Mouse (Mus musculus): ENCODE results near the gene Wfdc1.

The Wfdc1 gene

GRCm38 (mm10) chr8:119691989-119692388, 25.8 kb downstream of the Wfdc1 start:
- no peak for DNase-seq (ENCODE audit: low spot score)

- no peak for DNase-seq (ENCODE audit: low spot score)
These were observed 28.5 kb downstream of the Wfdc1 start for GRCm38 (mm10) chr8:119694696-119695095.

GRCm38 (mm10) chr8:119697163-119697562, 31.0 kb downstream of the Wfdc1 start:
- no peak for DNase-seq (ENCODE audit: low spot score)

- DNase-seq (ENCODE audit: low spot score) = peak; percentile 36
These were observed 32.8 kb downstream of the Wfdc1 start for GRCm38 (mm10) chr8:119698960-119699359.

GRCm38 (mm10) chr8:119699549-119700134, 33.5 kb downstream of the Wfdc1 start, which contains the start of gene Atp2c2:
Gene Atp2c2 (plus strand): TSS chr8:119700009.
- DNase-seq (ENCODE audit: low spot score) = no peak

GRCm38 (mm10) chr8:119702965-119703364, 36.8 kb downstream of the Wfdc1 start:
- DNase-seq (ENCODE audit: low spot score) = peak; percentile 17

GRCm38 (mm10) chr8:119707146-119707545, 41.0 kb downstream of the Wfdc1 start:
- DNase-seq (ENCODE audit: low spot score) = no peak

- DNase-seq (ENCODE audit: low spot score) = no peak
These were observed 42.3 kb downstream of the Wfdc1 start for GRCm38 (mm10) chr8:119708471-119708870.

- no peak for DNase-seq (ENCODE audit: low spot score)
These were observed 42.9 kb downstream of the Wfdc1 start for GRCm38 (mm10) chr8:119708878-119709702.

- no peak for DNase-seq (ENCODE audit: low spot score)
These were observed 43.5 kb downstream of the Wfdc1 start for GRCm38 (mm10) chr8:119709703-119710093.

- DNase-seq (ENCODE audit: low spot score) = no peak
These were observed 46.1 kb downstream of the Wfdc1 start for GRCm38 (mm10) chr8:119712226-119712625.

- no peak for DNase-seq (ENCODE audit: low spot score)
These were observed 47.3 kb downstream of the Wfdc1 start for GRCm38 (mm10) chr8:119713421-119713820.

GRCm38 (mm10) chr8:119715221-119715620, 49.1 kb downstream of the Wfdc1 start:
- DNase-seq (ENCODE audit: low spot score) = peak; percentile 27

GRCm38 (mm10) chr8:119716730-119717299, 50.6 kb downstream of the Wfdc1 start:
- no peak for DNase-seq (ENCODE audit: low spot score)

GRCm38 (mm10) chr8:119717765-119718164, 51.6 kb downstream of the Wfdc1 start:
- peak; percentile 15 for DNase-seq (ENCODE audit: low spot score)

- DNase-seq (ENCODE audit: low spot score) = no peak
These were observed 52.9 kb downstream of the Wfdc1 start for GRCm38 (mm10) chr8:119719011-119719501.

GRCm38 (mm10) chr8:119722348-119722747, 56.2 kb downstream of the Wfdc1 start:
- no peak for DNase-seq (ENCODE audit: low spot score)

GRCm38 (mm10) chr8:119723676-119724075, 57.5 kb downstream of the Wfdc1 start:
- no peak for DNase-seq (ENCODE audit: low spot score)

- DNase-seq (ENCODE audit: low spot score) = no peak
These were observed 58.4 kb downstream of the Wfdc1 start for GRCm38 (mm10) chr8:119724596-119724995.

- no peak for DNase-seq (ENCODE audit: low spot score)
These were observed 60.9 kb downstream of the Wfdc1 start for GRCm38 (mm10) chr8:119727093-119727492.

GRCm38 (mm10) chr8:119728351-119728895, 62.3 kb downstream of the Wfdc1 start:
- no peak for DNase-seq (ENCODE audit: low spot score)

GRCm38 (mm10) chr8:119732072-119732471, 65.9 kb downstream of the Wfdc1 start:
- DNase-seq (ENCODE audit: low spot score) = no peak
